Mouse (Mus musculus): Measurements from ENCODE around the gene Stk16. TPM values are rescaled to one million over a fixed set of nuclear protein-coding genes. Genes with fewer than 3 reads are reported as not detected.

The Stk16 gene
- polyA plus RNA-seq, 1 experiment = 60.2 TPM

DNA sequence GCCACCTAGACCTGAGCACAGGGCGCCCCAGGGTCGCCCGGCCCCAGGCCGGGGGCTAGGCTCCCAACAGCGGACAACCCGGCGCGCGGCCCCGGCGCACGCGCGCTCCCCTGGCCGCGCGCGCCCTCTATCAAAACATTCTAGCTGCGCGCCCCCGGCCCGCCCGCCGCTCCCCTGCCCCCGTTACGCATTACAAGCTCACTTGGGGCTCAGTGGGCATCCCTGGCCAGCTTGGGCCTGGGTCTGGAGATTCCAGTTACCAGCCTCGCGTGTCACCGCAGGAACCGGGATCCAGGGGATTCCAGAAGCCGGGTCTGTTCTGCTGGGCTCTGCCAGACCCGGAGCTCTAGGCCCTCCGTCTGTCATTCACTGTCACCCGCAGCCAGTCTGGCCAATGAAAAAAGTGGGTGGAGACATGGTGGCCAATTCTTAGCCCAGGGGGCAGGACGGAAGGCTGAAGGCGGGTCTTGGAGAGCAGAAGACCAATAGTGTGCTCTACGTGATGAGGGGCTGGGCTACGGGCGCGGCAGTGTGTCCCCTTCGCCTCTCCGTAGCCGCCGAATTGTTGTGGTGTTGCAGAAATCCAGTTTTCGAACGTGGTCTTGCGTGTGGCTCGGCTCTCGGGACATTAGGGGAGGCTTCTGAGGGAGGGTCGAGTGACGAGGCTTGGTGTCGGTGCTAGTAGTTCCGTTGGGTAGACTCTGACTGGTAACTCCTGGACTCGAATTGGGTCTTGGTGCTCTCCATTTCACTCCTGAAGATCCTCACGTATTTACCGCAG is 18.8 kb upstream of the Stk16 start, which contains the start of the genes Ankzf1 and Atg9a:
Gene Ankzf1 (plus strand): TSS at position 530 of the 781 bp plus-strand sequence.
Gene Atg9a (minus strand): TSS at position 575 of the 781 bp plus-strand sequence.
- Histone ChIP-seq H3K4me3 (ENCODE audit: insufficient read depth, low read depth, low read length) (peak within 1 kb of the TSS; percentile 82), H3K27ac (replicated peaks; ENCODE audit: low read depth, low read length) (peak within 1 kb of the TSS; percentile 64), H3K4me1 (ENCODE audit: control insufficient read depth, insufficient read depth, insufficient read length, low read length) (peaks cover 7% of the 10 kb centered on the region; the same call in 1 of the 2 replicates)

DNA sequence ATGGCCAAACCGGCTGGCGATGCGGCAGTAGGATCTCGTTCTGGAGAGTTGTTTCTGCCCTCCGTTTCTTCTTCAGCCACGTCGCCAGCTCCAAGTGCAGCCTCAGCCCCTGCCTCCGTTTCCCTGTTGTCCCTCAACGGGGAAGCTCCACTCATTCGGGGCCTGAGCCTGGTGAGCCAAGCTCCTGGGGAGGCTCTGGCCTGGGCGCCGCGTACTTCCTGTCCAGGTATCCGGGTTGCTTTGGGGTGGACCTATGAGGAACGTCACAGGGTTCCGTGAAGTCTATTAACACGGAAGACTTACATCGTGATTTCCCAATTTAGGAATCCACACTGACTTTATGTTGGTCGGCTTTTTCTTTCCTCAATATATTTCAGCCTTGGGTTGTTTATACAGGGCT is 18.2 kb upstream of the Stk16 start:
- Histone ChIP-seq H3K4me3 (ENCODE audit: insufficient read depth, low read depth, low read length) (peak overlapping the region; percentile 82), H3K27ac (replicated peaks; ENCODE audit: low read depth, low read length) (peak overlapping the region; percentile 64)

DNA sequence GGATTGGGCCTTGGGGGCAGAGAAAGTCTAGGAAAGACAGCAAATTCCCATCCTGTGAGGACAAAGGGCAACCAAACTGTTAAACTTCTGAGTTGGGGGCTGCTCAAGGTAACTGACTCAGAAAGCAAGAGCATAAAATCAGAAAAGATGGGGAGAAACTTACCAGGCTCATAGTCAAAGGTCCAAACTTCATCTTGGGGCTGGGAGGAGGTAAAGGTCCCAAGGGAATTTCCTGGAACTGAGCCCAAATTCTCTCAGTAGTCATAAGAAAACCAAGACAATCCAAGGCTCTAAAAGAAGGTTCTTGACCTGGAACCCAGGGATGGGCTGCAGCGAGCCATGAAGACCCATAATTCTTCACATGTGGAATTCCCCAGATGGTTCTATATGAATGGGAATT is 9.4 kb upstream of the Stk16 start:
- Histone ChIP-seq H3K4me3 (ENCODE audit: insufficient read depth, low read depth, low read length) (no peak overlapping the region), H3K4me1 (ENCODE audit: control insufficient read depth, insufficient read depth, insufficient read length, low read length) (no peaks in the 10 kb centered on the region), H3K27ac (replicated peaks; ENCODE audit: low read depth, low read length) (no peak overlapping the region)

More for the DNA sequence above, 18.2 kb upstream of the Stk16 start:
- peaks cover 7% of the 10 kb centered on the region; the same call in 1 of the 2 replicates for H3K4me1 ChIP-seq (ENCODE audit: control insufficient read depth, insufficient read depth, insufficient read length, low read length)

DNA sequence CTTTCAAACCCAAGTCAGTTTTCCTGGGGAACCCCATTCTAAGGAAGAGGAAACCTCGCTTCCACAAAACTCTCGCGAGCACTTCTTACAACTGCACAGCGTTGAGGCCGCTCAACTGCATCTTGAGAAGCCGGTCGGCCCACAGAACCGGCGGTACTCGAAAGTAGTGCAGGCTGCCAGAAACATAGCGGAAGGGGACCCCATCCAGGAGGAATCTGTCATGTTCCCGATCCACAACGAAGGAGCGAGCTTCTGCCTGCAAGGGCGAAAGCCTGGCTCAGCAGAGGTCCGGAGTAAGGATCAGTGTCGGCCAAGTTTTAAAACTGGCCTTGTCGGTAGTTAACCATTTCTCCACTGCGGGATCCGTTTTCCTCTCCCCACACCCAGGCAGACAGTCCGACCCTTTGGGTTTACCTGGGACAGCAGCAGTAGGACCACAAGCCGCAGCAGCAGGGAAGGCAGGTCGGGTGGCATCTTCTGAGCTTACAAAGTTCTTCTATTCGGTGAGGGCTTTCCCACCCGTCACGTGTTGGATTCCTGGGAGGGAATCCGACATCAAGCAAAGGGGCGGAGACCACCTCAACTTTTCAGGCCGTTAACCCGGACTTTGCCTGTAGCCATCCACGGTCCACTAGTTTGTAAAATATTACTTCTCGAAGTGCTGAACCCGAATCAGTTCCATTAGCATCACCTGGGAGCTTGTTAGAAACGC is 1.5 kb upstream of the Stk16 start:
- no peak overlapping the region; the same call in 1 of the 2 replicates for H3K27ac ChIP-seq (replicated peaks; ENCODE audit: low read depth, low read length)
- peaks cover 13% of the 10 kb centered on the region for H3K4me1 ChIP-seq (ENCODE audit: control insufficient read depth, insufficient read depth, insufficient read length, low read length)
- peak overlapping the region; percentile 60 for H3K4me3 ChIP-seq (ENCODE audit: insufficient read depth, low read depth, low read length)

DNA sequence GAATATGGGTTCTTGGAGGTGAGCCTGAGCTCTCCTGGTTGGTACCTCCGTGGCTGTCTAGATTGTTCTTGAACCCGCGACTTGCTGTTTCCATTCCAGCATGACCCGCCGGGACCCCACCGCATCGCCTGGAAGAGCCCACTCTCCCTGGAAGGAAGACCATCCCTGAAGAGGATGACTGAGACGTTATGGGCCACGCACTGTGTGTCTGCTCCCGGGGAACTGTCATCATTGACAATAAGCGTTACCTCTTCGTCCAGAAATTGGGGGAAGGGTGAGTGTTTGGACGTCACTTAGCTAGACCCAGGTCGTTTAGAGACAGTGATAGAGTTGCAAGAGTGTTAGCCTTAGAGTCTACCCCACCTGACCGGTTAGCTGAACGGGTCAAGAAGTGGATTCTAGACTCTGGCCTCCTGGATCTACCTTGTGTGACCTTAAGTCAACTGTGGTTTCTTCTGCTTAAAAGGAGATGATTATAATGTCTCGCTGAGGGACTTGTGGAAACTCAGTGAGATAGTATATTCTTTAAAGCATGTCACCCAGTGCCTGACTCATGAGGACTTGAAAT is 587 bp downstream of the Stk16 start:
- Histone ChIP-seq H3K4me3 (ENCODE audit: insufficient read depth, low read depth, low read length) (peak overlapping the region; percentile 88), H3K27ac (replicated peaks; ENCODE audit: low read depth, low read length) (peak overlapping the region; percentile 72), H3K4me1 (ENCODE audit: control insufficient read depth, insufficient read depth, insufficient read length, low read length) (peaks cover 19% of the 10 kb centered on the region)

DNA sequence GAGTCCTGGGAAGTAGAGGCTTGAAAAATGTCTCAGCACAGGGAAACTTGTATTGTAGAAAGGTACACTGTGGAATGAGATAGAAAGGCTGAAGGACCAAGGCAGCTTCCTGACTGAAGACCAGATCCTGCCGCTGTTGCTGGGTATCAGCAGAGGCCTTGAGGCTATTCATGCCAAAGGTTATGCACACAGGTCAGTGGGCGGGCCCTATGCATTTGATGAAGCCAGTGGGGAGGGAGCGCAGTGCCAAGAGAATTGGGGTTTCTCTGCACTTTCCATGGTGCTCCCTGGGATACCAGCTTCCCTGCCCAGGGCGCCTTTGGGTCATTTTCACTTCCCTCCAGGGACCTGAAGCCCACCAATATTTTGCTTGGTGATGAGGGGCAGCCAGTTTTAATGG is 1.9 kb downstream of the Stk16 start:
- peaks cover 19% of the 10 kb centered on the region for H3K4me1 ChIP-seq (ENCODE audit: control insufficient read depth, insufficient read depth, insufficient read length, low read length)
- no peak overlapping the region for H3K4me3 ChIP-seq (ENCODE audit: insufficient read depth, low read depth, low read length)
- H3K27ac ChIP-seq (replicated peaks; ENCODE audit: low read depth, low read length) = no peak overlapping the region

DNA sequence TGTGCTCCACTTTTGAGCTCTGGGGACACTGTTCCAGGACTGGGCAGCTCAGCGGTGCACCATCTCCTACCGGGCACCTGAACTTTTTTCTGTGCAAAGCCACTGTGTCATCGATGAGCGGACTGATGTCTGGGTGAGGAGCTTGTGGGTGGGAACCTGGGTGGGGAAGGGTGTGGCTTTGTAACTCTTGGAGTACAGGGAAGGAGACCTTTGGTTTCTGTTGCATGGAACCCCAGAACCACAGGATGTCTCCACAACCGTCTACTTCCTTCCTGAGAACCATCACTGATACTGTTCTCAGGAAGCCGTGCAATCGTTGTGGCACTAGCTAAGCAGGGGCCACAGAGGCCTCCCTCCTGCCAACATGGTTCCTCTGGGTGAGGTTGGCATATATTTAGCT is 2.5 kb downstream of the Stk16 start:
- Histone ChIP-seq H3K4me1 (ENCODE audit: control insufficient read depth, insufficient read depth, insufficient read length, low read length) (peaks cover 19% of the 10 kb centered on the region), H3K4me3 (ENCODE audit: insufficient read depth, low read depth, low read length) (no peak overlapping the region), H3K27ac (replicated peaks; ENCODE audit: low read depth, low read length) (no peak overlapping the region)

DNA sequence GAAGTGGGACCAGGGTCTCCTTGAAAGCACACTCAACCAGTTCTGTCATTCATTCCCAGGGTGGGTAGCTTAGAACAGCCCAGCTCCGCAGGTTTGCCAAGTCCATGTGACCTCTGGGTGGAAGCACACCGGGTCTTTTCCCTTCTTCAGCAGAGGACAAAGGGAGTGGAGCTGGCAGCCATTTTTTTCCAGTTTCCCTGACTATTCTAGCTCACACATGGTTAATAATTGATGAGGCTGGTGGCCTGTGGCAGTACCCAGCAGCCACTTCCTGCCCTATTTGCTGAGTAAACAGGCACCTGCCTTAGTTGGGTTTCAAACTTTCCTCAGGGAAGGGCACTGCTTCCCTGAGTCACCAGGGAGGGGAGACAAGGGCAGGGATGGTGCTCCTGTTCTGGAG is 3.8 kb downstream of the Stk16 start:
- H3K27ac ChIP-seq (replicated peaks; ENCODE audit: low read depth, low read length) = peak overlapping the region; percentile 26; the same call in 1 of the 2 replicates
- H3K4me3 ChIP-seq (ENCODE audit: insufficient read depth, low read depth, low read length) = no peak overlapping the region
- H3K4me1 ChIP-seq (ENCODE audit: control insufficient read depth, insufficient read depth, insufficient read length, low read length) = peaks cover 15% of the 10 kb centered on the region

DNA sequence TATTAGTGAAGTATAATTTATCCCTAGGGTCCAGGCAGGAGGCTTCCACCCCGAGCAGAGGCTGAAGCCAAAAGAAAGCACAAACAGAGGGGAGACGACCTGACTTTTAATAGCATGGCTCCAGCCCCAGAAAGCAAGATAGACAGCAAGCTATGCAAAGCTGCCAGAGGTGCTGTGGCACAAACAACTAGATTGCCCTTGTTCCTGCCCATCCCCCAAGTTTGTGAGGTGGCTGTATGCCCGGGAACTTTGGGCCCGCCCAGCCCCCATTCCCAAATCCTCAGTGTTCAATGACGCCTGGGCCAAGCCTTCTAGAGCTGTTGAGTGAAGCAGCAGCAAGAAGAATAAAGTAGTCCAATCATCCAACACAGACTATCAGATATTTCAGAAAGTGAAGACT is 4.2 kb downstream of the Stk16 start:
- H3K27ac ChIP-seq (replicated peaks; ENCODE audit: low read depth, low read length) = peak overlapping the region; percentile 26; the same call in 1 of the 2 replicates
- peaks cover 16% of the 10 kb centered on the region for H3K4me1 ChIP-seq (ENCODE audit: control insufficient read depth, insufficient read depth, insufficient read length, low read length)
- H3K4me3 ChIP-seq (ENCODE audit: insufficient read depth, low read depth, low read length) = no peak overlapping the region

DNA sequence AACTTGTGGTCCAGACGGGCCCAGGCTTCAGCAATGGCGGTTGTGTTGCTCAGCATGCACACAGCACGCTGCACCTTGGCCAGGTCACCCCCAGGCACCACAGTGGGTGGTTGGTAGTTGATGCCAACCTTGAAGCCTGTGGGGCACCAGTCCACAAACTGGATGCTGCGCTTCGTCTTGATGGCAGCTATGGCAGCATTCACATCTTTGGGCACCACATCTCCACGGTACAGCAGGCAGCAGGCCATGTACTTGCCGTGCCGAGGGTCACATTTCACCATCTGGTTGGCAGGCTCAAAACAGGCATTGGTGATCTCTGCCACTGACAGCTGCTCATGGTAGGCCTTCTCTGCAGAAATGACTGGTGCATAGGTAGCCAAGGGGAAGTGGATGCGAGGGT is 5.1 kb downstream of the Stk16 start:
- no peak overlapping the region for H3K4me3 ChIP-seq (ENCODE audit: insufficient read depth, low read depth, low read length)
- peaks cover 14% of the 10 kb centered on the region for H3K4me1 ChIP-seq (ENCODE audit: control insufficient read depth, insufficient read depth, insufficient read length, low read length)
- H3K27ac ChIP-seq (replicated peaks; ENCODE audit: low read depth, low read length) = no peak overlapping the region

DNA sequence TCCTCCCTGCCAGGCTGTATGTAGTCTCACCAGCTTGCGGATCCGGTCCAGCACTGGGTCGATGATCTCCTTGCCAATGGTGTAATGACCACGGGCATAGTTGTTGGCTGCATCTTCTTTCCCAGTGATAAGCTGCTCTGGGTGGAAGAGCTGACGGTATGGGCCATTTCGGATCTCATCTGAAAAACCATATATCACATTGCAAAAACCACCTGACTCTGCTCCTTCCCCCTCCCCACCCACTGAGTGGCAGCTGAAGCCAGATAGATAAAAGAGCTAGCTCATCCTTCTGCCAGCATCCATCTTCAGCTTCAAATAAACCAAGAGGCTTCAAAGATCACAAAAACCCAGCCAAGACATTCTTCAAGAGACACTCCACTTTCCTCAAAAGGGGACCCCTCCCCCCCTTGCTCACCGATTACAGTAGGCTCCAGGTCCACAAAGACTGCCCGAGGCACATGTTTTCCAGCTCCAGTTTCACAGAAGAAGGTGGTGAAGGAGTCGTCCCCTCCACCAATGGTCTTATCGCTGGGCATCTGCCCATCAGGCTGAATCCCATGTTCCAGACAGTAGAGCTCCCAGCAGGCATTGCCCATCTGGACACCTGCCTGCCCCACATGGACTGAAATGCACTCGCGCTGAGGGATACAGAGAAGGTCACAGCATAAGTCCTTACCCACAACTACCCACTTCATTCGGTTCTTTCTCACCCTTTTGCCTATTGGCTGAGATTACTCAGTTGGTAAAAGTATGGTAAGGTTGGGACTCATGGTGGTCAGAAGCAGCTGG is 6.4 kb downstream of the Stk16 start:
- no peak overlapping the region; the same call in 1 of the 2 replicates for H3K27ac ChIP-seq (replicated peaks; ENCODE audit: low read depth, low read length)
- 0 out of 2 replicates have a peak overlapping the region, but pooled peaks have one; percentile 74 for H3K4me3 ChIP-seq (ENCODE audit: insufficient read depth, low read depth, low read length)
- peaks cover 8% of the 10 kb centered on the region for H3K4me1 ChIP-seq (ENCODE audit: control insufficient read depth, insufficient read depth, insufficient read length, low read length)

DNA sequence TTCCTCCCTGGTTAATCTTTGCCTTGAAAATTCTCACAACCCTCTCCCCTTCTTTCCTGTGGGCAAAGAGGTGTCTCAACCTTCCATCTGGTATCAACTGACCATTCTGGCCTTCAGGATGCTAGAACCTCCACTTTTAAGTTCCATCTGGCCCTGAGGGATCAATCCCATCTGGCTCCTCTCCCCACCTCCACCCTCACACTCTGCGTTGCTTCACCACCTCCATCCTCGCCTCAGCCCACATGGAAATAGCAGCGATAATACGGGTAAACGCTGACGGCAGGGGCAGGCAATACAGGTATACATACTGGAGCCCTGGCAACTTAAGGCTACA is 7.2 kb downstream of the Stk16 start:
- Histone ChIP-seq H3K4me3 (ENCODE audit: insufficient read depth, low read depth, low read length) (peak overlapping the region; percentile 74), H3K27ac (replicated peaks; ENCODE audit: low read depth, low read length) (peak overlapping the region; percentile 23), H3K4me1 (ENCODE audit: control insufficient read depth, insufficient read depth, insufficient read length, low read length) (peaks cover 8% of the 10 kb centered on the region)

DNA sequence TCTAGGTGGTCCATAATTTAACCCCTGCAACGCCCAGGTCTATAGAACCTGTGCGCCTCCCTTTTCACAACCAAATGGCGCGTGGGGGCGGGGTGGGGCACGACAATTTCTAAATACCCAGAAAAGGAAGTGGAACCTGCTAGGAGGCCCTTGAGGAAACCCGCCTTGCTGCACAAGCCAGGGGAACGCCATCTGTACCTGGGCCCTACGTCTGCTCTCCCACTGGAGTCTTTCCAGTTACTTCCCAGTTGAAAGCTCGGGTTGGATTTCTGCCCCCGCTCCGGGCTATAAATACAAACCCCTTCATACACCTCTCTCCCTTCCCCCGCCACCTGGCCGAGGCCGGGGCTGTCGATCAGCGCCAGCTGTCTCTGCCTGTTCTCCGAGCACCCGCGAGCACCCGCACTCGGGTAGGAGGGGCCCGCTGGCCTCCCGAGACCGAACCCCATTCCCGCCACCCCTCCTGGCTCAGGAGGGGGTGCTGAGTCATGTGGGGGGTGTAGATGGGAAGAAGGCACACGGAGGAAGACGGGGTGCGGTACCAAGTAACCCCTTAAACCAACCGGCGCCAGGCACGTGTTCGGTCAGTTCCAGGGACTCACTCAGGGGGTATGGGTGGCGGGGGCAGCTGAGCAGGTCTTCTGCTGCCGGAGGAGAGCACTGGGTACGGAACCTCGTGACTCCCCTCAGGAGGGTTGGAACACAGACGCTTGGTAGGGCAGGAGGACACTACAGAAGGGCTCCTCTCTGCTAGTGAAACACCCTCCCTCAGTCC is 7.8 kb downstream of the Stk16 start:
- peak overlapping the region; percentile 74 for H3K4me3 ChIP-seq (ENCODE audit: insufficient read depth, low read depth, low read length)
- H3K27ac ChIP-seq (replicated peaks; ENCODE audit: low read depth, low read length) = peak overlapping the region; percentile 58
- H3K4me1 ChIP-seq (ENCODE audit: control insufficient read depth, insufficient read depth, insufficient read length, low read length) = peaks cover 8% of the 10 kb centered on the region

DNA sequence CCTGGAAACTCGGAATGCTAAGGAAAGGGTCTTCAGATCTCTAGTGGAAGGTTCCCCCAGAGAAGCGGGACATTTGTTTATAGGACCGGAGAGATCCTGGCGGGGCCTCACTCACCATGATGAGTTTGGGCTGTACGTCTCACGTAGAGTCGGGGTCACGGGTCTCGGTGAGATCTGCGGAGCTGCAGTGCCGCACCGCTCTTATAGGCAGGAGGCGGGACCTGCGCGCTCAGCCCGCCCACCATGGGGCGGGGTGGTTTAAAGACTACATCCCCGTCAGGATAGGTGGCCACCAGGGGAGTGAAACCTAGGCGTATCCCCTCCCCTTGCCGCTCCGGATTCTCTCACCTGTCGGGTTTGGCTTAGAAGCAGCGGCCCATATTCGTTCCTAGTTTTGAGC is 8.4 kb downstream of the Stk16 start:
- H3K4me3 ChIP-seq (ENCODE audit: insufficient read depth, low read depth, low read length) = peak overlapping the region; percentile 74
- H3K27ac ChIP-seq (replicated peaks; ENCODE audit: low read depth, low read length) = peak overlapping the region; percentile 58
- H3K4me1 ChIP-seq (ENCODE audit: control insufficient read depth, insufficient read depth, insufficient read length, low read length) = peaks cover 8% of the 10 kb centered on the region

All from brown adipose tissue, adult 24 weeks (tissue).